Mouse (Mus musculus) layer of hippocampus, adult 2 months (tissue): Measurements from ENCODE around the gene Hectd2. TPM values are rescaled to one million over a fixed set of nuclear protein-coding genes. Genes with fewer than 3 reads are reported as not detected.
A peak's percentile ranks its signal among the peaks of the same experiment; 100 is the strongest.

Experiments used
- DNase-seq, 2 experiments: peaks; one replicate each; pipeline ENCODE4 v3.0.0; 2022; ENCODE audit warnings: low spot score in 2 of 2
- H3K27ac ChIP-seq: fragments of 200-600 bp; 2 replicates; pipeline ENCODE4 v1.8.1; 2022
- H3K4me3 ChIP-seq: fragments of 200-600 bp; 2 replicates; pipeline ENCODE4 v1.8.1; 2022; ENCODE audit warnings: mild to moderate bottlenecking
- CTCF ChIP-seq: fragments of 200-600 bp; conservative IDR thresholded peaks from 2 replicates; pipeline ENCODE4 v1.8.1; 2022; ENCODE audit warnings: antibody characterized with exemption, mild to moderate bottlenecking, moderate library complexity
- total RNA-seq, 2 experiments: library from RNA; stranded (reverse); gene quantifications; 2 replicates each; pipeline ENCODE4 v1.2.3; 2021

The Hectd2 gene
- total RNA-seq, 2 experiments from 2014 or later: 42.7 to 45.3 TPM

DNA sequence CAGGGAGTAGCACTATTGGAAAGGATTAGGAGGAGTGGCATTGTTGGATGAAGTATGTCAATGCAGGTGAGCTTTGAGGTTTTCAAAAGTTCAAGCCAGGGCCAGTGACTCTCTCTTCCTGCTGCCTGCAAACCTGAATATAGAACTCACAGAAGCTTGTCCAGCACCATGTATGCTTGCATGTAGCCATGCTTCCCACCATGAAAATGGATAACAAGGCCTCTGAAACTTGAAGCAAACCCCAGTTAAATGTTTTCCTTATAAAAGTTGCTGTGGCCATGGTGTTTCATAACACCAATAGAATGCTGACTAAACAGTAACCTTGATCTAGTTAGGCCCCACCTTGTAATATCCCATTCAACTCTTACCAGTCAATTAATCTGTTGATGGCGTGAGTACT, 27.7 kb downstream of the Hectd2 start:
- no peak overlapping the region for H3K4me3 ChIP-seq
- DNase-seq: no peak
- TF ChIP-seq CTCF: no peak
- H3K27ac ChIP-seq: no peak overlapping the region

DNA sequence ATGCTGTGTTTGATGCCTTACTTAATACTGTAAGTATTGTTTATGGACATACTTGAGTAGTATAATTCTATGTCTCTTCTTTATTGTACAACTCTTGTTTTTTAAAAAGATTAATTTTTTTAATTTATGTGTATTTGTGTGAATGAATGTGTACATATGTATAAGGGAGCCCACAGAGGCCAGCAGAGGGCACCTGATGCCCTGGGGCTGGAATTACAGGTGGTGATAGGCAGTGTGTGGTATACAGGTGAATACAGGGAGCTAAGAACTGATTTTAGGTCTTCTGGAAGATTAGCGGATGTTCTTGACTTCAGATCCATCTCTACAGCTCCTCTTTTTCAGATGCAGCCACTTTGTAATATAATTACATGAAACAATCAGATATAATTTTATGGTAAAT, 31.1 kb downstream of the Hectd2 start:
- no peak for DNase-seq
- Histone ChIP-seq H3K4me3 (no peak overlapping the region), H3K27ac (no peak overlapping the region)
- TF ChIP-seq CTCF: 0 out of 2 replicates have a peak, but pooled peaks have one; percentile 30

DNA sequence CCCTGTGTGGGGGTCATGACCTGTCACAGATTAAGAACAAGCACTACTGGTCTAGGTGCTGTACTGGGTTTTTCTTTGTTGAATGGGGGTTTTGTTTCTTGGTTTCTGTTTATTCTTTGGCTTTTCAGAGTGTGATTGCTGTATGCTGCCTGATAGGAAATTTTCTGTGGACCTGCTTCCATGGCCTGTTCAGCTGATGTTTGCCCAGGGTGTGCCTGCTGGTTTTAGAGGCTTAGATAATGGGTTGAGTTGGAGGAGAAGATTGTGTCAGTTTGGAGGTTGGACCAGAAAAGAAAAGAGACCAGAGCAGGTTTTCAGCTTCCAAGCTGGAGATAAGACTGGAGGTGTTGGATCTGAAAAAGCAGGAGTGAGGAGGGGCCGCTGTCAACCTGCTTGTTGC, 40.0 kb downstream of the Hectd2 start:
- Histone ChIP-seq H3K27ac (no peak overlapping the region), H3K4me3 (no peak overlapping the region)
- no peak for TF ChIP-seq CTCF
- no peak for DNase-seq

DNA sequence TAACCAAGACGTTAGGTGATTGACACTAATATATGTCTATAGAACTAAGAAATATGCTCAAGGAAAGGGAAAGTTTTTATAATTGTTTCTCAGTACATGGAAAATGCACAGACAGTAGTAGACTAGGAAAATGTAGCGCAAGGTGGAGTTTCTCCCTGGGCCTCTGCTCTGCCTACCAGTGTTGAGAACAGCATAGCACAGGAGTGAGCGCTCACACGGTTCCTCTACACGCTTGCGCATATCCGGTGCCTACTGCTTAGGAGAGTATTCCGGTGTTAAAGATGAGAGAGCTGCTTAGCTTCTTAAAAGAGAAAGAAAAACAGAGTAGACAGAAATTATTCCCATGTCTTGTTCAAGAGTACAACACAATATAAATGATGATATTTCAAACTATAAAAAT, 47.4 kb downstream of the Hectd2 start:
- H3K27ac ChIP-seq: no peak overlapping the region
- TF ChIP-seq CTCF: no peak
- no peak for DNase-seq
- H3K4me3 ChIP-seq: no peak overlapping the region

DNA sequence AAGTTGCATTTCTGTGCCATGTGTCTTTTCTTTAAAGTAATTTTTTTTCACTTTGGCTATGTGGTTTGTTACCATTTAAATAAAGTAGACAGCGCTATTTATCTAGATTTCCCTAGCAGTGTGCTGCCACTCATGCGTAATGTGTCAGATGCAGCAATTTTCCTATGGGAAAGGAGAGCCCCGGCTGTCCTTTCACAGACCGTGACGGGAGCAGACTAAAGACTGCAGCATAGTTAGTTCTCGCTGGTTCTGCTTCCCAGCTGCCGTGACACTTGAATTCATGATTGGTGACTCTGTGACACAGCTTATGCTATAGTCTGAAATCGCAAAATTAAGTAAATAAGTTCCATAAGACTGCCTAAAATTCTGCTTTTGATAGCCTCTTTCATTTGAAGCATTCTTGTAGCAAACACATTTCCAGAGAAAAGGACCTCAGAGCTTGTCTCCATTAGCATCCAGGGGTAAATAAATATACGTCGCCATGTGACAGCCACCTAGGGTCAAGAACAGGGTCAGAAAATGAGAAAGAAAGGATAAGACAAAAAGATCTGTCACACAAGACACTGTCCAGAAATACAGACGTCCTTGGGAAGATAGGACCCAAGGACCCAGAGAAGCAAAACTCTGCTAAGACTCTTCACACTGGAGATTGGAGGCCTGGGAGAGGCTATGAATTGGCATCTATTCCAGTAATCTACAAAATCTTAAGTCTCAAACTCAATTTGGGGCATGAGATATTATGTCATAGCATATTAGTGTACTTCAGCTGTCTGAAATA, 48.3 kb downstream of the Hectd2 start:
- DNase-seq: no peak
- Histone ChIP-seq H3K27ac (no peak overlapping the region), H3K4me3 (no peak overlapping the region)
- no peak for TF ChIP-seq CTCF

DNA sequence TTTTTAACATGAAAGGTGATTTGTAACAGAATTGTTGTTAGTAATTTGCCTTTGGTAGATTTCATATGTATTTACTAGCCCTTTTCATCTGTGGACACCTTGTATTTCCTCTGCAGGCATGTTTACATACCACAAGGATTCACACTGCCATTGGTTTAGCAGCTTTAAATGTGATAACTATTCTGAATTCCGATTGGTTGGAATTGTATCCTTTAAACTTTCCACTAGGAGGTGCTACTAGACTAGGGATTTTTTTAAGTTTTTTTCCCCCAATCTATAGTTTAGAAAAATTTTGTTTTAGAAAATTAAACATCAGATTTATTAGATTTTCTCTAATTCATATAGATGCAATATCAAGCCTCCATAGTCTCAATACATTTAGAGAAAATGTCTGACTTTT, 51.8 kb downstream of the Hectd2 start:
- TF ChIP-seq CTCF: peak; percentile 72

DNA sequence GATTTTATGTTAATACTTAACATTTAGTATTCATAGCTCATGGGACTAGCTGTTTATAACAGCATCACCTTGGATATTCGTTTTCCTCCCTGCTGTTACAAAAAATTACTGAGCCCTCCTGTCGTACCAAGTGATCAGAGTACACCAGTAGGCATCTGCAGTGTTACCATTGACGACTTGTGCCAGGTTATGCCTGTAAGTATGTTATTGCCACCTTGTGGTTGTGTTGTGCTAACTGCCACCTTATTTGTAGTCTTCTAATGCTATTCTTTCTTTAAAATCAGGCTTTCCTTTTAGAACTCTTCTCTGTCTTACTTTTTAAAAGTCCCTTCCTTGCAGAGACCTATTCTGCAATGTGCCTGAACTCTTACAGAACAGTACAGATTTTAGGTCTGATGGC, 54.8 kb downstream of the Hectd2 start:
- peak in 1 of 2 experiments; percentile 17 for DNase-seq
- Histone ChIP-seq H3K27ac (no peak overlapping the region), H3K4me3 (no peak overlapping the region)
- peak; percentile 72 for TF ChIP-seq CTCF

More for the DNA sequence above, 51.8 kb downstream of the Hectd2 start:
- H3K4me3 ChIP-seq: no peak overlapping the region
- H3K27ac ChIP-seq: no peak overlapping the region
- DNase-seq: no peak

DNA sequence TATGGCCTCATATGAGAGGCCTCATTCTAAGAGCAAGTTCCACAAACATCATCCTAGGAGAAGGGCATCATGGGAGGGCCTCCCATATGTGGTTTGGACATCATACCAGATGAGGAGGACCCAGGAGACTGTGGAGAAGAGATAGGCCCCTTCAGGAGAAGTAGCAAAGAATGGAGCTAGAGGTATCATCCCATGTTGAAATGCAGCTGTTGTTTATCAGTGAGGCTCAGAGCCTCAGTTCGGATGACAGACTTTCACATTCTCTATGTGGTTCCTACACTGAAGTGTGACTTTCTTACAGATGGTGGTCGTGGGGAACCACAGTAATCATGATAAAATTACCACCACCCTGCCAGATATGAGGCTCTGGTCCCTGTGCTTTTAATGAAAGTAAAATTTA, 55.9 kb downstream of the Hectd2 start:
- DNase-seq: no peak
- TF ChIP-seq CTCF: no peak
- no peak overlapping the region for H3K27ac ChIP-seq
- no peak overlapping the region for H3K4me3 ChIP-seq

DNA sequence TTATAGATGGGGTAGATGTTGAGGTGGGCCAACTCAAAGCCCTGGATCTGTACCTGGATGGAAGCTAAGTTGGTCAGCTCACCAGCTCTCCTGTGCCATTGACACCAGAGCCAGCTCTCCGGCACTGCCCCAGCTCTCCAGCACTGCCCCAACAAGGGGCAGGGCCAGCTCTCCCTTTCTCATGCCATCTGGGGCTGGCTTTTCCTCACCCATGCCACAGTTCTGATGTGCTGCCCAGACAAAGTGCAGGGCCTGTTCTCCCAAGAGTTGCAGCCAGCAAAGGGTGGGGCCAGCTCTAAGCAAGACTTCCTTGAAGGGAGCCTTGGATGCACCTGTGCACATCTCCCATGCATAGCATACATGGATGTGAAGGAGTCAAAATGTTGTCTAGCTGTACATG, 71.5 kb downstream of the Hectd2 start:
- DNase-seq: no peak
- H3K27ac ChIP-seq: no peak overlapping the region
- no peak for TF ChIP-seq CTCF
- no peak overlapping the region for H3K4me3 ChIP-seq

DNA sequence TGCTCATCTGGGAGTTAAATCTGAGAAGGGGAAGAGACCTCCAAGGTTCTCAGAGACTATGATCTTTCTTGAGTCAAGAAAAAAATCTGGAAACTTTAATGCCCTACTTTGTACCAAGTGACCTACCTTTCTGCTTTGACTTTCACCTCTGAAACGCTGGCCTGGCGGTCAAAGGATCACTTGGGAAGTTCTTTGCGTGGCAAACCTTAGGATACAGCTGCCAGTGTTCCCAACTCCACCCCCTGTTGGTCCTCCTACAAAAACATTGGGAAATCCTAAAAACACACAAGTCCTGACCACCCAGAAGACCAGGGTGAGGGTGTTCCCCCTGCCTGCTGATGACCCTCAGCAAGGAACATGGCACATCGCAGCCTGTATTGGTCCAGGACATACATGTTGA, 72.4 kb downstream of the Hectd2 start:
- no peak for DNase-seq
- no peak for TF ChIP-seq CTCF

DNA sequence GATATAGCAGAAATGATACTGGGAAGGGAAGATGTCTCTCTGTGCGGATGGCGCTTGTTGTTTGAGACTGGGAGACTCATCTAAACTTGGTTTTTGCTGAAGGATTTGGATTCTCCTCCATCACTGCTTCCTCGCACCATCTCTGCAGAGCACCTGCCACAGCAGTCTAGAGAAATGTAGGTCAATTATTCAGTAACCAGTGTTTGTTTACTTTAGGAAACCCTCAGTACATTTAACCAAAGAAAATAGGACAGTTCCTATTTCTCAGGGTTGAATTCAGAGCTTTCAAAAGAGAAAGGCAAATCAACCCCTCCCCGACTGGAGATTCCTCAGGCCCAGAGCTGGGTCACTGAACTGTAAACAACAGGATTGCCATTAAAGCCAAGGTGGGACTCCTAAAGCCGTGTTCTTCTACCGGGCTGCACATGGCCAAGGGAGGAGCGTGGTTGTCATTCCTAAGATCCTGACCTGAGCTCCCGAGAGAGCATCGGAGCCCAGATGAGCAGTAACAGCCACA, 75.0 kb downstream of the Hectd2 start:
- DNase-seq: no peak
- Histone ChIP-seq H3K27ac (no peak overlapping the region), H3K4me3 (no peak overlapping the region)
- no peak for TF ChIP-seq CTCF

More for the DNA sequence above, 72.4 kb downstream of the Hectd2 start:
- Histone ChIP-seq H3K27ac (no peak overlapping the region), H3K4me3 (no peak overlapping the region)

DNA sequence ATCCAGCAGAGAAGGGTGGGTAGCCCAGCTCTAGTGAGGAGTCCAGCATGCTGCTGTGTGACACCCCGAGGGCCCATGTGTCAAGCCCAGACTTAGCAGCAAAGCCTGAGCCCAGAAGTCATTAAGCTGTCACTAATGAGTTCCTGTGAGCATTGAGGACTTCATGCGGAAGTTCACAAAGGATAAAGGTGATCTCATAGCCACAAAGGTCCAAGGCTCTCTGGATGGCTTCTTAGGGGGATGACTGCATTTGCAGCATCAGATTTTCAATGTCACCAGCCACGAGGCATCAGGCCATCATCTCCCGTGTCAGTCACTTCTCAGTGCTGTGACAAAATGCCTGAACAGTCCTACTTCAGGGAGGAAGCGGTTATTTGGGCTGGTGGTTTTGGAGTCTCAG, 75.9 kb downstream of the Hectd2 start:
- Histone ChIP-seq H3K27ac (no peak overlapping the region), H3K4me3 (no peak overlapping the region)
- DNase-seq: no peak
- TF ChIP-seq CTCF: no peak

DNA sequence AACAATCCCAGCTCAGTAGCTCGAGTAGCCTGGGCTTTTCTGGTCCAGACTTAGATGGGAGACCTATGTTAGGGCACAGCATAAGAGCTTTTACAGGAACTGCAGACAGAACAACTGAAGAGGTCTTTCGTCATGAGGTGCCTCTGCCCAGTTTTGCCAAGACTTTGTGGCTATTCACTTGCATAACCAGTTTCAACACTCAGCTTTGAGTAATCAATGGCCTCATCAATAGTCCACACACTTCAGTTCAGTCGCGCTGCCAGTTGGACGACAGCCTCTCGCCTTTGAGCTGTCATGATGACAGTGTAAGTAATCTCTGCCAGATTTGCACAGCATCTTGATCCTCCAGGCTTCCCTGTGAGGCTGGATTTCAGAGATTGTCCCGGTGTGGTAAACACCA, 80.3 kb downstream of the Hectd2 start:
- no peak overlapping the region for H3K4me3 ChIP-seq
- no peak for DNase-seq
- TF ChIP-seq CTCF: no peak
- no peak overlapping the region for H3K27ac ChIP-seq

DNA sequence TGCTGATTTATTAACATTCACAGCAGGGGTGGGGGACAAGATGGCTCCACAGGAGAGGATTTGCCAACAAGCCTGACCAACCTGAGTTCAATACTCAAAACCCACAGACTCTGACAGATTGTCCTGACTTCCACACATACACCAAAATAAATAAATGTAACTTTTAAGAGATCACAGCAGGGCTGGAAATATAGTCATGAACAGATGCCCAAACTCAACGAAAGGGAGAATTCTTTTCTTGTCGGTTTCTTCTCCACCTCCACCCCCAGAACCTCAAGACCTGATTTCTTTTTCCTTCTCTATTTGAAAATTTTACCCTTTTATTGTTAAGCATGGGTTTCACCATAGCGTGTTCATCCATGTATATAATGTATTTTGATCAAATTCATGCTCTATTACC, 82.8 kb downstream of the Hectd2 start:
- no peak for DNase-seq
- Histone ChIP-seq H3K27ac (no peak overlapping the region), H3K4me3 (no peak overlapping the region)
- no peak for TF ChIP-seq CTCF
